Mouse (Mus musculus) 3T3-L1 (cell line): ENCODE results near the gene Vhl.

Experiments
- DNase-seq: peaks from one replicate; pipeline ENCODE4 v3.0.0-alpha.2; 2015; ENCODE audit warnings: low read depth, low spot score

The Vhl gene

GRCm38 (mm10) chr6:113624989-113625770 lies 1.4 kb downstream of the Vhl start:
- peak; percentile 71 for DNase-seq

- DNase-seq: no peak
Observed at GRCm38 (mm10) chr6:113630322-113630721, 6.6 kb downstream of the Vhl start.

GRCm38 (mm10) chr6:113632863-113633262 lies 9.1 kb downstream of the Vhl start:
- DNase-seq: no peak

GRCm38 (mm10) chr6:113638302-113639040 lies 14.7 kb downstream of the Vhl start, which contains the start of gene Irak2:
Irak2 (plus strand) TSS chr6:113638467.
- DNase-seq: peak; percentile 97

GRCm38 (mm10) chr6:113639201-113639600 lies 15.4 kb downstream of the Vhl start:
- no peak for DNase-seq

- no peak for DNase-seq
Observed at GRCm38 (mm10) chr6:113642605-113643004, 18.8 kb downstream of the Vhl start.

GRCm38 (mm10) chr6:113643021-113643420 lies 19.3 kb downstream of the Vhl start:
- DNase-seq: peak; percentile 57

- DNase-seq: no peak
Observed at GRCm38 (mm10) chr6:113643967-113644366, 20.2 kb downstream of the Vhl start.

GRCm38 (mm10) chr6:113644808-113645207 lies 21.0 kb downstream of the Vhl start:
- no peak for DNase-seq

GRCm38 (mm10) chr6:113649346-113650196 lies 25.8 kb downstream of the Vhl start:
- DNase-seq: no peak

GRCm38 (mm10) chr6:113650197-113650640 lies 26.5 kb downstream of the Vhl start:
- no peak for DNase-seq

GRCm38 (mm10) chr6:113651626-113652025 lies 27.9 kb downstream of the Vhl start:
- no peak for DNase-seq

- DNase-seq: no peak
Observed at GRCm38 (mm10) chr6:113653551-113653950, 29.8 kb downstream of the Vhl start.

GRCm38 (mm10) chr6:113654102-113654501 lies 30.3 kb downstream of the Vhl start:
- DNase-seq: no peak

- no peak for DNase-seq
Observed at GRCm38 (mm10) chr6:113654753-113655397, 31.1 kb downstream of the Vhl start.

GRCm38 (mm10) chr6:113655475-113655874 lies 31.7 kb downstream of the Vhl start:
- no peak for DNase-seq

- DNase-seq: no peak
Observed at GRCm38 (mm10) chr6:113656847-113657246, 33.1 kb downstream of the Vhl start.

- no peak for DNase-seq
Observed at GRCm38 (mm10) chr6:113658226-113658625, 34.5 kb downstream of the Vhl start.

GRCm38 (mm10) chr6:113659648-113660491 lies 36.1 kb downstream of the Vhl start:
- DNase-seq: no peak
